Mouse (Mus musculus): ENCODE data around the gene Bhlhe23.

Bhlhe23 gene

DNA sequence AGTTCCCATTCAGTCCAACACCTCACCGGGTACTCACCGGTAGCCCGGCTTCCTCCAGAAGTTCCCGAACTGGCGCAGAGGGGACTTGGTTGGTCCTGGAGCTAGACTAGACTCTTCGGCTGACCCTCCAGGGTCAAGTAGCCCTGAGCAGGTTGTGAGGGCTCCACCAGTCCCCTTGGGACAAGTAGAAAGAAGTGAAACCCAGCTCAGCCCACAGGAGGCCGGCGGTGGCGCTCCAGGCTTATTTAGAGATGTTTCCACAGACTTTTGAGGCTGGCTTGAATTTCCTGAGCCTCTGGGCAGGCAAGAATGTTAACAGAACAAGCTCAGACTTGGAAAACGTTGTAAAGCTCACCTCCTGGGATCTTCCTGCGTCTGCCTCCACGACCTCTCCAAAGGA, 1.5 kb downstream of the Bhlhe23 start:
- DNase-seq (ENCODE audit: low spot score) = no peak

DNA sequence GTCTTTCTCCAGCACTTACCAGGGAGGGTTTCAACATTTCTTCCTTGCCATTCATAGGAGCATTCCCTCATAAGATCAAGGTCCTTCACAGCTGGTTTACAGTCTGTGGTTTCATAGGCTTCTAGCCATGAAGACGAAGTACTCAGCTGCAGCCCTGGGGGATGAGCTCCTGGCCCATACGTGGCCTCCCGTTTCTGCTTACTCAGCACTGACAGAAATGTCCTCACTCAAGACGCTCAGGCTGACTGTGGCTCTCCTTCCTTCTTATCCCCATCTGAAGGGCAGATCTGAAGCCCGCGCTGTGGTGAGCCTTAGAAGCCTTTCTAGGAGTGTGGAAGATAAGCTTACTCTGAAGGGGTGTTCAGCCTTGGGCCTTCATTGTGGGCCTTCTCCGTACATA, 11.0 kb downstream of the Bhlhe23 start:
- DNase-seq (ENCODE audit: low spot score) = no peak

DNA sequence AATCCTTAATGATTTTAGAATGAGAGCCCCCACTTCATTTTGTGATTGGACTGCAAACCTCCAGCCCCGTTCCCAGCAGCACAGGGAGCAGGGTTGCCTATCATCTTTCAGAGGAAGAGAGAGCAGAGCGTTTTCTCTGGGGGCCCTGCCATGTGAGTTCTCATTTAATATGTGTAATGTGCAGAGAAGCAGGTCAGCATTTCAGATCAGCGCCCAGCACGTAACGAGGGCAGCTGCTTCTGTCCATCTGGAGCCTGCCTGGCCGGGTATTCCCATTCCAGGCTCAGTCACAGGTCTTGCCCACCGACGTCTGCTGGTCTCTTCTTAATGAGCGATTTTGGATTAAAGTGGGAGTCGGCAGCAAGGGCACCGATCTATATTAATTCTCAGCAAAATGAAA, 11.7 kb downstream of the Bhlhe23 start:
- DNase-seq (ENCODE audit: low spot score) = no peak

DNA sequence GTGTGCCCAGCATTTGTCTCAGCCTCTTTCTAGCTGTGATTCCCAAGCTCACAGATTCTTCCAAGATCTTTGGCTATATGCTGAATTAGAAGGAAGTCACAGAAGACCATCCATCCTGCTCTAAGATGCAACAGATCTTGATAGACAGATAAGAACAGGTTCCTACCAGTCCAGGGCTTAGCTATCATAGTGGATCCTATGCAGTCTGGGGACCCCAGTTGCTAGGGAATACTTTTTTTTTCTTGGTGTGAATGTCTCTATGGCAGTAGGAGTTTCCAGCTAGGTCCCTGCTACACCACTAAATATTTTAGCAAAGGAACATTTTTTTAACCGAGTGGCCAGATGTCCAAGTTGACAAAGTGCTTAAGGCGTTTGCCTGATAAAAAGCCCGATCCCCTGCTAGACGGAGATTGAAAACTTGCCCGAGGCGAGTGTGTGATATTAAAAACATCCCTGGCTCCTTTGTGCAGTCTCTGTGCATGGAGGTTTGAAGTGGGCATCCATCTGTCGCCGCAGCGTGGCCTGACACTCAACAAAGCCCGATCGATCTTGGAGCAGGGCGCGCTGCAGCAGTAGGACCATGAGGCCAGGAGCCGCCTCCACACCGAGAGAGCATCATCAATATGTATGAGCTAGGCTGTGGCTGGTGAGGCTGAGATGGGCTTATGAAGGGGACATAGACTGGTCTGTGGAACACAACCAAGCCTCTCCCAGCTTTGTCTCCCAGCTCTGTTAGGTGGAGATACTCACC, 18.0 kb downstream of the Bhlhe23 start:
- DNase-seq (ENCODE audit: low spot score) = no peak

DNA sequence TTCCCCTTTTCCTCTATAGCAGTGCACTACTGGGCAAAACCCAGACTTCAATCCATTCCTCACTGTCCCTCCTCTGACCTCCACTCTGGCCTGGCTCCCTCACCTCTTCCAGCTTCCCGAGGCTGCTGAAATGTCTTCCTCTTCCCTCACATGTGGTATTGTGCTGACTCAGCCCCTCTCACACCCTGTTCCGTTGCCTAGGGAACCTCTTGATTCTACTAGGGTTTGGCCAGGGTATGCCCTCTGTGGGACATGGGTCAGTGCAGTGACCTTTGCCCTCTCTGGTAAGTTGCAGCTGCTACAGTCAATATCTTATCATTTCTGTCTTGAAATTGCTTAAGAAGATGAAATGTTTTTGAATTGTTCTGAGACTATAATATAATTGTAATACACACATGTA, 19.9 kb downstream of the Bhlhe23 start:
- no peak for DNase-seq (ENCODE audit: low spot score)

DNA sequence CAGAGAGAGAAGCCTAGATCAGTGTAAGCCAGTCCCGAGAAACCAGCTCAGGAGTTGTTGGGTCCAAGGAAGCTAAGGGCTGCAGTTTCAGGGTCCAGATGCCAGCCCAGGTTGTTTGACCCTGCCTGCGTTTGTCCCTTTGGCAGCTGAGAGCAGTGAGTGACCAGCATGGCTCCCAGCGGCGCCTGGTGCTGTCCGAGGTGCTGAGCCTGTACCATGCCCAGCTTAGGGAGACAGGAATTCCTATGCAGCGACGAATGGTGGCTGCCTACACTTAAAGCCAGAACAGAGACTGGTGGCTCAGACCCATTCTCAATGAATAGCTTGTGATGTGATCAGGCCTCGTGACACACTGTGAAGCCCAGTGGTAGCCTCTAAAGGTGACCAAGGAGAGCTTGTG, 20.8 kb downstream of the Bhlhe23 start:
- DNase-seq (ENCODE audit: low spot score) = peak; percentile 58

DNA sequence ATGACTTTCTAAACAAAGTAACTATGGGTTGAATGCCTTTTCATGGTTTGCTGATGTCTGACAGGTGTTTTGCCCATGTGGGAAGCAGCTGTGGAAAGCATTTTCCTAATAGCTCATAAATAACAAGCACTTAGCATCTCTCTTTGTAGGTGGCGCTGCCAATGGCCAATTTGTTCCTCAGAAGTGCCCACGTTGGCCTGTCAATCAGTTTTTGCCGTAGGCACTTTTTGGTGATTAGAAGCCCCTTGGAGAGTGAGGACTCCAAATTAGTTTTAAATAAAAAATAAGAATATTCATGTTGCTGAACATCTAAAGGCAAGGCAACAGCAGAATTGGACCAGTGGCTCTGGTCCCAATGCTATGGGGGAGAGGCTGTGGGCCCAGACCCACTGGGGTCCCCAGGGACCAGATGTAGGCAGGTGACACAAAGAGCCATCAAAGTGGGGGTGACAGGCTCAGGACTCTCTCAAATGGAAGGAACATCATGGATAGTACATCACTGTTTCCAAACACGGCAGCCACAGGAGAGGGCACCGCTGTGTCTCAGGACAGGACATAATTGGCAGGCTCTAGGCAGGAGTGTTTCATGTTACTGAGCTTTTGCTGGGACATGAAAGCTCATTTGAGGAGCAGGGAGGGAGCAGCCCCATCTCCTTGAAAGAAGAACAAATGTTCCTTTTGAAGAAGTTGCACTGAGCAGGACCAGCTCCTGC, 21.6 kb downstream of the Bhlhe23 start:
- no peak for DNase-seq (ENCODE audit: low spot score)

DNA sequence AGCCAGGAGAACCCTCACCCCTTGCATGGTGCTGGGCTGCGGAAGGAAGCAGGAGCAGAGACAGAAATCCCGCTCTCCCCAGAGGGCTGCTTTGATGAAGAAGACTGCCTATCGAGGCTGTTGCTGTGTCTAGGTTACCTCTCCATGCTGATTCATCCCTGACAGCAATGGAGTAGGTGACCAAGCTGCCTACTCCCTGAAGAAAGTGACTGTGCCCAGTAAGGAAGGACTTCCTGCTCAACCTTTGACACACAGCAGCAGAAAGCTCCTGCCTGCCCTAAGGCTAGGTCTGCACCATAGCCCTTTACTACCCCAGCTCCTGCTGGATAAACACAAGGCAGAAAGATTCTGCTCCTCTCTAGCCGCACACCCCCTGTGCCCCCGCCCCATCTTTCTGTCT, 27.8 kb downstream of the Bhlhe23 start:
- no peak for DNase-seq (ENCODE audit: low spot score)

DNA sequence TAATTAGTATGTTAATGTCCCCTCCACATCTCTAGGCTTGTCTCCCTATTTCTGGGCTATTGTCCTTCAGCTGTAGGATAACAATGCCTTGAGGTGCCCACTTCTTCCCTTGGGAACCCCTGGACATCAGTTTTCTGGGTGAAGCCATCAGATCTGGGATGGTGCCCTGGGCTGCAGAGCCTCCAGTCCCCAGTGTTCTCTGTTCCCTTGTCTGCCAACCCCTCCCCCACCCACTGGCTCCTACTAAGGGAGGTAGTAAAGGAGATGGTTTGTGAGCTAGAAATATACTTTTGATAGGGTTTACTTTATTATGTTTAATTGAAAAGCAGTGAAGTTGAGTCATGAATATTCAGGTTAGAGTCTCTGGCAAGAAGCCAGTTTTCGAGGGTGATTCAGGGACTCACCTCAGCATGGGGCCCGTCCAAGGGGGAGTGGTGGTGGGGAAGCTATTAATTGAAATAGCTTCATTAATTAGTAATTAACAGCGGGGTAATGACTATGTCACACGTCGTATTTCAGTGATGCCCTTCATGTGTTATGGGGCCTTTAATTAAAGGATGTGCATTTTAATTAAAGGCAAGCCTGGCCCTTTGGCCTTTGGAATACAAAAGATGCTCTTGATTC, 30.0 kb downstream of the Bhlhe23 start:
- no peak for DNase-seq (ENCODE audit: low spot score)

DNA sequence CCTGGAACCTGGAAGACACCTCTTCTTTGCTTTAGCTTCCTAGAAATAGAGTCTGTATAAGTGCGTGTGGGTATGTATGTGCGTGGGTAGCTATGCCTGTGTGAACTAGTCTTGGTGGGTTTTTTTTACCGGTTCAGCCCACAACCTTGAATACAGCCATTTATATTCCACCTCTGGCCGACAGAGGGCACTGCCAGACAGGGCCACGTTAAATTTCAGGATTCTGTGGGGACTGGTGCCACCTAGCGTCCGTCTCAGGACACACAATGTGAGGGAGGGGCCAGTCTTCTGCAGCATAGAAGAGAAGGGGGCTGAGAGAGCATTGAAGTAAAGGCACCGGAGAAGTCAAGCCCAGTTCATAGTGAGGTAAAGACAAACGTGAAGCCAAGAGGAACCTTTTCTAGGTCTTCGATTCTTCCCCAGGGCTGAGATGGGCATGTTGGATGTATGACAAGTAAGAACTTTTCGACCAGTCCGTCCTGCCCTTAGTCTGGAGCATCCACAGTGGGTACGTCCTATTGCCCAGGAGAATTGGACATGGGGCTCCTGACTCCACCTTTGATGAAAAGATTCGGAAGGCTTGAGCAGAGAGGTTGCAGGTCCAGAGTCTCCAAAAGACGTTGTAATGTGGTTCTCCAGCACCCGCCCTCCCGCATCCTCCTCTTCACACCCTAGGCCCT, 31.3 kb downstream of the Bhlhe23 start:
- DNase-seq (ENCODE audit: low spot score) = peak; percentile 85

DNA sequence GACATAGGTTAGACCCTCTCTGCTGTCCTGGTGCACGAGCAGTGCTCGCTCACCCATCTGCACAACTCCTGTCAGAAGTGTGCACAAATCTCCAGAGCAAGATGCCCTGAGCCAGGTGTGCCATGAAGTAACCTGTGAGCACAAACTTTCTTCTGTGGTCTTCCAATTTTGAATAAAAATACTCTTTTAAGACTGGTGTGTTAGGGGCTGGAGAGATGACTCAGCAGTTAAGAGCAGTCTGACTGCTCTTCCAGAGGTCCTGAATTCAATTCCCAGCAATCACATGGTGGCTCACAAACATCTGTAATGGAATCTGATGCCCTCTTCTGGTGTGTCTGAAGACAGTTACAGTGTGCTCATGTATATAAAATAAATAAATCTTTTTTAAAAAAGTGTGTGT, 33.4 kb downstream of the Bhlhe23 start:
- DNase-seq (ENCODE audit: low spot score) = no peak

DNA sequence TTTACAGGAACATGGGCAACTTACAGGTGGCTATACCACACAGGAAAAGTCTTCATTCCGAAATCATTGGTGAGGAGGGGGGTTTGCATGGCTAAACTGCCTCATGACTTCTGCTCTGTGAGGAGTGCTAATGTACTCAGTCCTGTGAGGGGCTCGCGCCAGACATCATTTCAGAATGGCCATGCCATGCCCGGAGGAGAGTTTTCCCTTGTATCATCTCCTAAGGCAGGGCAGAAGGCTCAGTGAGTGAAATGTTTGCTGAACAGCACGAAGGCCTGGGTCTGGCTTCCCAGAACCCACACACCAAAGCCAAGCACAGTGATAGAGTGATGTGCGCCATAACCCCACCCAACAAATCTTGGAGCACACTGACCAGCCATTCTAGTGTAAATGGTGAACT, 33.9 kb downstream of the Bhlhe23 start:
- no peak for DNase-seq (ENCODE audit: low spot score)

DNA sequence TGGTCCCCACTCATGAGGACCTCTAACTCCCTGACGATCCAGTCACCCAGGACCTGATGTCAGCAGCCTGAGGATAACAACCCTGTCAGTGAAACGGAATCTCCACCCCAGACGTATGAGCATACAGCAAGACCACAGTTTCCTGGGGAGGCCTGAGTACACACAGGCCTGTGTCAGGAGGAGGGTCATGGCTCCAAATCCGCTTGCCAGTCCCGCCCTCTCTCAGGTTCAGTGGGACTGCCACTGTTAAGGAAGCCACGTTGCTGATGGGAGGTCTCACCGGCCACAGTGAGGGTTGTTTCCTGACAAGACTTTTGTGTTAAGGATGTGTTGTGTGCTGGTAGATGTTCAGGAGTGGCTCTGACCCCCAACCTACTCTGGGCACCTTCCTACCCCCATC, 35.3 kb downstream of the Bhlhe23 start:
- no peak for DNase-seq (ENCODE audit: low spot score)

DNA sequence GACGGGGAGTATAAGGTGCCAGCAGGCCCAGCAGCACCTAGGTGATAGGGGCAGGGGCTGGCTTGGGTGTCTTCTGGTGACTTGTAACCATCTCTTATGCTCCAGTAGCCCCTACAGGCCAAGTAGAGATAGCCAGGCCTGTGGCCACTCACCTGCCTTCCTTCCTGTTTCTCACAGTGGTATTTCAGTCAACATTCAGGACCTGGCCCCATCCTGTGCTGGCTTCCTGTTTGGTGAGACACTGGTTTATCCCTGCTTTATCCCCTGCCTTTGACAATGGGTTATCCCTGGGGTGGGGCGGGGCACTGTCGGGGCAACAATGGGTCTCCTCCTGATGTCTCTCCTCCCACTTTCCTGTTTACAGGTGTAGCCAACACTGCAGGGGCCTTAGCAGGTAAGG, 36.4 kb downstream of the Bhlhe23 start:
- DNase-seq (ENCODE audit: low spot score) = no peak

DNA sequence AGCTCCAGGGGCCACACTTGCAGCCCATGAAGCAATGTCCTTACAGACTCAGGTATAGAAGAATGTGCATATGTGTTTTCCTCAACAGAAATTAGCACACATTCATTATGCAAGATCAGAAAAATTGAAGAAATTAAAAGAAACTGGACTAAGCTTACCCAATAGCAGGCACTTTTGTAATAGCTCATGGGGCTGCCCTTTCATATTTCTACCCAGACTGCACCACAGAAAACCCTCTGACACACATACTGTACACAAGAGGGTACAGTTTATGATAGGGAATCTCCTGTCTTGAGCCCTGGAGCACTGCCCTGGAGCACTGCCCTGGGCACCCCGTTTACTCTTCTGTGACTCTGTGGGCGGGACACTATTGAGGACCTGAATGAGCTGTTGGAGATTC, 38.7 kb downstream of the Bhlhe23 start:
- DNase-seq (ENCODE audit: low spot score) = no peak

DNA sequence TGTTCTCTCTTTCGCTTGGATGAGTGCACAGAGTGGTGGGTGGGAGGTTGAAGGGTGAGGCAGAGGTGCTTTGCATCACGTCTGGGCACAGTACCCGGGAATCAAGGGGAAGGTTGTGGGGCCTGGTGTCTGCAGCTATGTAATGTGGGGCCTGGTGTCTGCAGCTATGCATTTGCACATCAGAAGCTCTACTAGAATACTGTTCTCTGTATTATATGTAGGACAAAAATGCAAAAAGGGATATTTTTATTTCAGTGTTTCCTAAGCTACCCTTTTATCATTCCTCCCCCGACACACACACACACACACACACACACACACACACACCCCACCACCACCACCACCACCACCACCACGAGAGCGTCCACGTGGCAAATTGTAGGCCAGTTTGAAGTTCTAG, 41.5 kb downstream of the Bhlhe23 start:
- no peak for DNase-seq (ENCODE audit: low spot score)

DNA sequence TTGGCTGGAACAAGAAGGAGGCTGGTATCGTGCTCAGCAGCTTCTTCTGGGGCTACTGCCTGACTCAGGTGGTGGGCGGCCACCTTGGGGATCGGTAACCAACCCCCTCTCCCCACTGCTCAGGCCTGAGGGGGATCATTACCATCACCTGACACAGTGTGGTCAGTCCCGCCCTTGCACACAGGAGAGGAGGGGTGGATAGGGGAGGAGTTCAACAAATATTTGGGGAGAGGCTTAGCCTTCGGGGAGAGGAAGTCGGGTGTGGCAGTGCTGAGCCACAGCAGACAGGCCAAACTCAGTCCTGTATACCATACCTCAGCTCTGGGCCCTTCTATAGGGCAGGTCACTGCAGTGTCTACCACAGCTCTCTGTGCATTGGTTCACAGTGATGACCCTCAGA, 44.7 kb downstream of the Bhlhe23 start:
- no peak for DNase-seq (ENCODE audit: low spot score)

DNA sequence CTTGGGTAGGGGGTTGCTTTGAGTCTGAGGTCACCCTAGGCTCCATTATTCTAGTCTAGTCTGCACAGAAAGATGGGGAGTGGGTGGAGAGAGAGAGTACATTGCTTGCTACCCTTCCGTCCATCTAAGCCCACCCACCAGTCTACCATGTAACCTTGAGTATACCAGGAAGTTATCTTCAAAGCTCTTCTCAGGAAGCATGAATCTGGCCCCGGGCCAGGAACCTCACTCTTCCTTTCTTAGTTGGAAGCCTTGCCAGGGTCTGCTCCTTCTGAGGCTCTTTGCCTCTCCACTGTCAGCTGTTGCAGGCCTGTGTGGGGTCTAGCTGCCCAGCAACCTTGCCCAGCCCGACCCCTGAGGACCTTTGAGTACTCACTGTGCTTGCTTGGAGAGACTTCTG, 45.7 kb downstream of the Bhlhe23 start:
- no peak for DNase-seq (ENCODE audit: low spot score)

DNA sequence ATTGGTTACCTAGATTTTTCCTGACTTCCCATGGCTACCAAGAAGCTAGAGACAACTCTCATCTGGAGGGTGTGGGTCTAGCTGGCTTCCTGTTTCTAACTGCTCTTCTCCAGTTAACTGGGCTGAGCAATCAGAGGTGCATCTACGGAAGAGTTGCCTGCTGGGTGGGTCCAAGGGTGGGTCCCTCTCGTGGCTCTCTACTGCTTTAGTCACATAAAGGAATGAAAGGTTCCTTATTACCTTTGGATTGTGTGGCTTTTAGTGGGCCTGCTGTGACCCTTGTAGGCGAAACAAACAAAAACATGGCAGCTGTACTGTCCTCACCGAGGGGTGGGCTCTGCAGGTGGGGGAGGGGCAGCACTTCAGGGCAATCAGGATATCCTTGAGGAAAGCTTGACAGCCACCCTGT, 49.1 kb downstream of the Bhlhe23 start:
- DNase-seq (ENCODE audit: low spot score) = no peak

DNA sequence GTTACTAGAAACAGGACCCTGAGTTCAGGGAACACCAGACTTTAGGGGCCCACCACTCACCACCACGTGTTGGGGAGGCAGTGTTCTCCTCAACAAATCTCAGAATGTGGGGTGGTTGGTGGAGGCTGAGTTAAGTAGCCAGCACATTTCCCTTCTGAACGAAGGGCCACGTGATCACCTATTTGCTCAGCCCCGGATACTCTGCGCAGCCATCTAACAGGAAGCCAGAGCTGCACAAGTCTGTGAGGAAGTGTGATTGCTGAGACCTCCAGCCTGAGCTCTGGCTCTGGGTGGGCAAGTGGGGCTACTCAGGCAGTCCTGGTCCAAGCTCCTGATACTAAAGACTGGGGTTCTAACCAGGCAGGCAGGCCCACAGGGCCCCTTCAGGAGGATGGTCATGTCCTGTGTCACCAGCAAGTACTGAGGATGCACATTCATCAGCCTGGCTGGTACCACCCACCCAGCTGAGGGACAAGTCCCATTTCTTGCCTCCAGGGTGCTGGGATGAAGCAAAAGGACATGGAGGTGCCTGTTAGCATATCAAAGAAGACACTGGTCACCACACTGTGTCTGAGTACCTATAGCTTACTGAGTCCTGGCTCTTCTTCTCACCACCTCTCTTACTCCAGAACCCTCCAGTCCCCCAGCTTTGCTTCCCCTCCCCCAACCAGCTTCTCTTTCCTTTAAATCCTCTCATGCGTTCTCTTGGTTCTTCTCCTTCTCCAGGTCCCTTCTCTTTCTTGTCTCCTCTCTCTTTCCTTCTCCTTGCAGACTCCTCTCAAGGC, 49.9 kb downstream of the Bhlhe23 start:
- DNase-seq (ENCODE audit: low spot score) = no peak

DNA sequence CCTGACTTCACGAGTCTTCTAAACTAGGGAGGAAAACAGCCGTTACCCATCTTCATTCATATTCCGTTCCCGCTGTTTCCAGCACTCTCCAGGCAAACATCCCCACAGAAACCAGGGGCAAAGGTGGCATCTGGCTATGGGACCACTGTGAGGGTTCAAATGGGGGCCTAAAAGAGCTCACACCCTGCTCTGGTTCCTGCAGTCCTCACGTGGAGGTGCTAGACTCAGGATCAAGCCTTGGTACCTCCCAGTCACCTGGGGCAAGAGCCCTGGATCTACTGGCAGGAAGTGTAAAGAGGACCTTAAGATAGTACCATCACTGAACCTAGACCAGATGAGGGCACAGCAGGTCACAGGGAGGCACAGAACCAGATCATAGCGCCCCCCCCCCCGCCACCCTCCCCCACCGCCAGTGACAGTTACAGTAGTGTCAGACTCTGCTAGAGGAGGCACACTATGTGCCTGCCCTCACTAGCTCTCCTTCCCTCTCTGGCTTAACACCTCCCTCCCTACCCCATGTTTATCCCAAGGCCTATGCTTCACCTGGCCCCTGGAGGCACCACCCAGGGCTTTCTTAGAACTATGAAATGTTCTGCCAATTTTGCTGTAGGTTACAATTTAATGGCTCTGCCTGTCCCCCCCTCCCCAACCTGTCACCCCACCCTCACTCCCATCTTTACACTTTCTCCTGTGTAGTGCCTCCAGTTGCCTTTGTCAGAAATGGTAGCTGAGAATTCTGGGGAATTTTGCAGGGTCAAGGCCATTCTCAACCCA, 50.7 kb downstream of the Bhlhe23 start:
- no peak for DNase-seq (ENCODE audit: low spot score)
